Mouse (Mus musculus): Measurements from ENCODE around the gene Ube2r2.

The Ube2r2 gene

GRCm38 (mm10) chr4:41118706-41119292, 16.7 kb upstream of the Ube2r2 start:
- DNase-seq (ENCODE audit: low read depth) = no peak

DNA sequence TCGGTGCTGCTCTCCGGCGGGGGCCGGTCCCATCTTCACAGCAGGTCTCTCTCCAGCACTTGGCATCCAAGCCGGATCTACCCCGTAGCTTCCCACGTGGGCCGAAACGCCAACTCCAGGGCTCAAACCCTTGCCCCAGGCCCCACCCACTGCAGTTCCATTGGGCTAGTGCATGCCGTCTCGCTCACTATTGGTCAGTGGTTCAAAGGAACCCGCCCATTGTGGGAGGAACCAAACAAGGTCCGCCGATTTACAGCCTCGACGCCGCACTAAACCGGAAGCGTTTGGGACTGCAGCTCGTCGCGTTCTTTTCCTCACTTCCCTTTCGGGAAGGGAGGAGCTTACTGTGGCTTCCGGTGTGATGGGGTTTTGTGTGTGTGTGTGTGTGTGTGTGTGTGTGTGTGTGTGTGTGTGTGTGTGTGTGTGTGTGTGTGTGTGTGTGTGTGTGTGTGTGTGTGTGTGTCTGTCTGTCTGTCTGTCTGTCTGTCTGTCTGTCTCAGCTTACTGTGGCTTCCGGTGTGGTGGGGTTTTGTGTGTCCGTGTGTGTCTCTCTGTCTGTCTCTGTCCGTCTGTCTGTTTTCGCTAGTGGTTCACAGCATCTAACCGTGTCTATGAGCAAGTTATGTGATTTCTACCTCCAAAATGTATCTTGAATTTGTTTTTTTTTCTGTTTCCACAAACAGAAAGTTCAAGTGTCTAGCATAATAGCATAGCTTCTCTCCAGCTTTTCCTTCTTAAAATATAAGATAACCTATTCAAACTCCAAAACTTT, 11.2 kb upstream of the Ube2r2 start, which contains the start of gene Nol6:
Gene Nol6 (minus strand): TSS at position 276 of the 772 bp plus-strand sequence.
- peak; percentile 100 for DNase-seq (ENCODE audit: low read depth)

- DNase-seq (ENCODE audit: low read depth) = peak; percentile 71
Observed at GRCm38 (mm10) chr4:41129406-41129805, 6.1 kb upstream of the Ube2r2 start.

DNA sequence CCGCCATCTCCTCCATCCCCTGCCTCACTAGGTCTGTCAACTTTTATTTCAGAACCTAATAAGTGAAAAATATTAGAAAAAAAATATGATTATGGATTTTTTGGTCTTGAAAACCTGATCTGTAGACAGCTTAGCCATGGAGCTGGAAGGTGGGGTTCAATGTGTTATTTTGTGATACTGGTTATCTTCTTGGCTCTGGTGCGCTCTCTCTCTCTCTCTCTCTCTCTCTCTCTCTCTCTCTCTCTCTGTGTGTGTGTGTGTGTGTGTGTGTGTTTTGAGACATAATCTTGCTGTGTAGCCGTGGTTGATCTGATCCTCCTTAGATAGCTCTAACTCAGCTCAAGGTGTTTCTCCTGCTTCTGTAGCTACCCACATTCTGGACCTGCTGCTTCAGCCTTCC, 5.7 kb upstream of the Ube2r2 start:
- peak; percentile 57 for DNase-seq (ENCODE audit: low read depth)

DNA sequence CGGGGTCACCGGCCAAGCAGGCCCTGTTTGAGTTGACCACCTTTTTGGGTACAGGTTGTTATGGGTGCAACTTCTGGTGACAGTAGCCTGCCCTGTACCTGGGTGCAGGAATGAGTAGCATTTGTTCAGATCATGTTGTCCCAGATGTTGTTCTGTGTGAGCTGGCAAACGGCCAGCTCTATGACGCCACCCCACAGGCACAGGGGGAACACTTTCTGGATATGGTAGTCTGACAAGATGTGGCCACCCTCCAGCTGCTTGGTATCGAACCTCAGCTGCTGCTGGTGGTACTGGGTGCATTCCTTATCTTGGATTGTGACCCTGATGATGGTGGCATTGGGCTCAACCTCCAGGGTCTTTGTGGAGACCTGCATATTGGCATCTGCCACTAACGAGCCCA, 3.1 kb upstream of the Ube2r2 start:
- peak; percentile 33 for DNase-seq (ENCODE audit: low read depth)

DNA sequence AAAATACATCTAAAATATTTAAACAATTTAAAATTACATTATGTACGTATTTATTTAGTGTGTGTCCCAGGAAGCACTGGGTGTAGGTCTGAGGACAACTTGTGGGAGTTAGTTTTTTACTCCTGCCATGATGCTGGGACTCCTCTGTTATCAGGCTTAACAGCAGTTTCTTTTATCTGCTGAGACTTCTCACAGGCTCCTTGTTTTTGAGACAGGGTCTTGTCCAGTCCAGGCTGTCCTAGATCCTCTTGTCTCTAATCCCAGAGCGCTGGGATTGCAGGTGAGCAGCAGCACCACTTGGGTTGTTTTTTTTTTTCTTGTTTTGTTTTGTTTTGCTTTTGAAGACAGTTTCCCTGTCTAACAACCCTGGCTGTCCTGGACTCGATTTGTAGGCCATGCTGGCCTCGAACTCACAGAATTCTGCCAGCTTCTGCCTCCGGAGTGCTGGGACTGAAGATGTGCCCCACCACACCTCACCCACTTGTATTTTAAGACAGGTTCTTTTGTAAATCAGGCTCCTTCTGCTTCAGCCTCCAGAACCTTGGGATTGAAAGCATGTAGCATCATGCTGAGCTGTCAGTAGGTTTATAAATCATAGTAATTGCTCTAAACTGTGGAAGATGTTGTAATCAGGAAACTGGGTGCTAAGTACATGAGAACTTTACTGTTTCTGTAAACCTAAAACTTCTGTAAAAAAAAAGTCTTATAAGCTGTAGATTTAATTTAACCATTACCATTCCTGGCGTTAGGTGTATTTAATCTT, 1.8 kb upstream of the Ube2r2 start:
- DNase-seq (ENCODE audit: low read depth) = peak; percentile 46

GRCm38 (mm10) chr4:41134935-41135710, 420 bp upstream of the Ube2r2 start:
- DNase-seq (ENCODE audit: low read depth) = peak; percentile 59

DNA sequence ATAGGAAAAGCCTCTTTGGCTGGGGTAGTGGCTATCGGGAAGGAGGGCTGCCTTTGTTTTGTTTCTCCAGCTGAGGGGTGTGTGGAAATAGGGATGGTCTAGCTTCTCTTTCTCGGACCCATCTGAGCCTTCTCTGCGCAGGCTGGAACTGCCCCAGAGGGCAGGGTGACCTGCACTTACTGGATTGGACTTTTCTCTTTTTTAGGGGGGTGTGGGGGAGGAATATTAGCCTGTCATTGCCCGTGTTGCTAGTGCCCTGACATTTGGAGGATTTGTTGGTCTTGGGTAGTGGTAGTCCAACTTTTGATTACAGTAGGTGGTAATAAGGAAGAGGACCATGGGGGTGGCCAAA, 887 bp downstream of the Ube2r2 start:
- DNase-seq (ENCODE audit: low read depth) = no peak

DNA sequence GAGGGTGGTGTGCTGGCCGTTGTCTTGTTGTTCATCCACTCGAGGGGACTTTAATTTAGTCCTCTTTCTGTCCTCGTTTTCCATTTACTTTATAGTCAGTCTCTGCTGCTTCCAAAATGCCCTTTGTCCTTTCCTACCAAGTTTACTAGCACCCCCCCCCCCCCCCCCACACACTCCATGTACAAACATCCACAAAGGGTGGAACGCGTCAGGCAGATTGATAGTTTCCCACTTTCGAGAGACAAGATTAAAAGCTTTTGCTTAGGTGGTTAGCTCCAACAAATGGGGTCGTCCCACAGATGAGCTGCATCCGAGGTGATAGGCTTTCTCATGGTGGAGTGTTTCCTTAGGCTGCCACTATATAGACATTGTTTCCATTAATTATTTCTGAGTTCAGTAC, 1.3 kb downstream of the Ube2r2 start:
- peak; percentile 29 for DNase-seq (ENCODE audit: low read depth)

DNA sequence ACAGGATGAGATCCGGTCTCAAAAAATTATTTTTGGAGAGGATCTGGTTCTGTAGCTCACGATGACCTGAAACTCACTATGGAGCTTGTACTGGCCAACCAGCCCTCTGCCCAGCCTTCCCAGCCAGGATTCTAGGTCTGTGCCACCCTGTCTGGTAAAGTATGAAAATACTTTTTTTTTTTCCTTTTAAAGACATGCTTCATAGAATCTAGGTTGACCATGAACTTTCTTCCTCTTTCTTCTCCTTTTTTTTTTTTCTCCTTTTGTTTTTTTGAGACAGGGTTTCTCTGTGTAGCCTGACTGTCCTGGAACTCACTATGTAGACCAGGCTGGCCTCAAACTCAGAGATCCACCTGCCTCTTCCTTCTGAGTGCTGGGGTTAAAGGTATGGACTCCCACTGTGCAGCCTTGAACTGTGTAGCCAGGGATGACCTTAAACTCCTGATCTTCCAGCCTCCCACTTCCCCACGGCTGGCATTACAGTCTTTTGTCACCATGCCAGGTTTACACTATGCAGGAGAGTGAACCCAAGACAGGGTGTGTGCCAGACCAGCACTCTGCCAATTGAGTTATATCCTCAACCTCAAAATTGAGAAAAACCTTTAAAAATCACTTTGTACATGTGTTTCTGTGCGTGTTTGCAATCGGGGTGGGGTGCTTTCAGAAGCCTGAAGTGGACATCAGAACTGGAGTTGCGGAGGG, 4.8 kb downstream of the Ube2r2 start:
- no peak for DNase-seq (ENCODE audit: low read depth)

DNA sequence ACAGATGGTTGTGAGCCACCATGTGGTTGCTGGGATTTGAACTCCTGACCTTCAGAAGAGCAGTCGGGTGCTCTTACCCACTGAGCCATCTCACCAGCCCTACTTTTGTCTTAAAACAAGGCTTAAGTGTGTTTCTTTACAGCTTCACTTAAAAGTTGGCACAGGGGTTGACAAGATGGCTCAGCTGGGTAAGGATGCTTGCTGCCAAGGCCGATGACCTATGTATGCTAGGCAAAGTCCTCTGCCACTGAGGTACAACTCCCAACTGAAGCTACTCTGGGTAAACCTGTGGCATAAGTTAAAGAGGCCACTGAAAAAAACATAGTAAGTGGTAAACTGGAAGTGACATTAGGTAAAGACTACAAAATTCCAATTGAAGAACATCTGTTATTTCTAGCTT, 7.1 kb downstream of the Ube2r2 start:
- no peak for DNase-seq (ENCODE audit: low read depth)

DNA sequence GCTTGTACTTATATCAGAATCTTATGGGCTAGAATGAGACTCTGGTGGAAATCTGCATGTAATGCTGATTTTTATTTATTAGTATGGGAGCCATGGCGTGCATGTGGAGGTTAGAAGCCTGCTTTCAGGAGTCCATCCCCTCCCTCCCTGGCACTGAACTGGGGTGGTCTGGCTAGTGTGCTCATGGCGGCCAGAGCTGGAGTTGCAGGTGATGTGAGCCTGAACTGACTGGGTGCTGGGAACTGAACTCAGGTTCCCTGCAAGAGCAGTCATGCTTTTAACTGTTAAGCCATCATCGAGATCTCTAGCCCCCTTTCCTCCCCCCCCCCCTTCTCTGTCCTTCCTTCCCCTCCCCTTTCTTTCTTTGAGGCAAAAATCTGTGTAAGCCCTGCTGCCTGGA, 14.3 kb downstream of the Ube2r2 start:
- no peak for DNase-seq (ENCODE audit: low read depth)

- no peak for DNase-seq (ENCODE audit: low read depth)
Observed at GRCm38 (mm10) chr4:41151186-41151585, 15.6 kb downstream of the Ube2r2 start.

GRCm38 (mm10) chr4:41153146-41153545, 17.6 kb downstream of the Ube2r2 start:
- DNase-seq (ENCODE audit: low read depth) = no peak

GRCm38 (mm10) chr4:41156961-41157360, 21.4 kb downstream of the Ube2r2 start:
- no peak for DNase-seq (ENCODE audit: low read depth)

GRCm38 (mm10) chr4:41158251-41158650, 22.7 kb downstream of the Ube2r2 start:
- DNase-seq (ENCODE audit: low read depth) = no peak

- DNase-seq (ENCODE audit: low read depth) = peak; percentile 23
Observed at GRCm38 (mm10) chr4:41161232-41161631, 25.7 kb downstream of the Ube2r2 start.

- no peak for DNase-seq (ENCODE audit: low read depth)
Observed at GRCm38 (mm10) chr4:41164974-41165373, 29.4 kb downstream of the Ube2r2 start.

DNA sequence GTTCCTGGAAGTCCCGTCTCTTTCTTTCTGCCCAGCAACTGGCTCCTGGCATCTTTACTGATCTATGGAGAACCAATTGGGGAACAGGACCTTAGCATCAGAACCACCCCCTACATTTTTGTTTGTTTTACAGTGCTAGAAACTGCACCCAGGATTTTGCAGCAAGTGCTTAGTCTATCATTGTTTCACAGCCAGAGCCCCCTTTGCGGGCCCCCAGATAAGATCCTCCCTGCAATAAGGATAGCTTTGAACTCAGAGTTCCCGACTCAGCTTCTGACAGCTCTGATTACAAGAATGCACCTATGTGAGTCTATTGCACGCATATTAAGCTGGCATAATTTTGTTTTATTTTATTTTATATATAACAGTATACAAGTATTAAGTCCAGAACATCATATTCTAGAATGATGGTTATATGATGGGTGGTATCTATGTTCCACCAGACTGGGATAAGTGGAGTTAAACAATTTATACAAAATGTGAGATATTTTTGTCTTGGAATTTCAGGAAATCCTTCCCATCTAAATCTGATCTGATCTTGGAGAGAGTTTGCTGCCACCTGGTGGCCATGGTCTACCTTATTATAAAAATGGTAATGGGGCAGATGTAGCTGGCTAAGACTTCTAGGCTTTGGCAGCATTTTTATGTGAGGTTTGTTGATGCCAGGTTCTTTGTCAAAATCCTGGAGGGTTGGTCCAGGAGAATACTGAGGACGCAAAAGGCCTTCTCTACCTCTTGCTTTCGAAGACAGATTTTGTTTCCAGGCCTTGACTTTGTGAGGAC, 30.3 kb downstream of the Ube2r2 start:
- peak; percentile 65 for DNase-seq (ENCODE audit: low read depth)

GRCm38 (mm10) chr4:41170970-41171369, 35.4 kb downstream of the Ube2r2 start:
- DNase-seq (ENCODE audit: low read depth) = no peak

- no peak for DNase-seq (ENCODE audit: low read depth)
Observed at GRCm38 (mm10) chr4:41174631-41175030, 39.1 kb downstream of the Ube2r2 start.
